Mouse (Mus musculus) kidney, embryonic 14.5 days (tissue): ENCODE measurements at regions not wholly inside any gene's neighbourhood (a gene's known extent, or its start where the extent isn't known, plus 50 kb on each side); places are given as distances from the start of the nearest gene placed in this dataset.

ENCODE experiments used
- ATAC-seq: fragments of 200-750 bp; cut with Nextera tagmentation; 2 replicates; pipeline ENCODE4 v1.8.0; 2017; ENCODE audit warnings: moderate number of reproducible peaks, mild to moderate bottlenecking, moderate TSS enrichment, moderate library complexity; ENCODE audit not compliant: low FRiP score, low TSS enrichment
- H3K27ac ChIP-seq: fragments of 300-500 bp; sonication (generic); 2 replicates; pipeline ENCODE4 v1.5.1; 2014; ENCODE audit warnings: low read depth, mild to moderate bottlenecking, low read length, moderate library complexity, mixed read lengths
- H3K27me3 ChIP-seq: fragments of 300-500 bp; sonication (generic); 2 replicates; pipeline ENCODE4 v1.6.1; 2014; ENCODE audit warnings: mild to moderate bottlenecking, low read length; ENCODE audit not compliant: control insufficient read depth, insufficient read depth
- H3K36me3 ChIP-seq: fragments of 300-500 bp; sonication (generic); 2 replicates; pipeline ENCODE4 v1.6.1; 2014; ENCODE audit warnings: low read length, mixed read lengths; ENCODE audit not compliant: control insufficient read depth, insufficient read depth
- H3K4me1 ChIP-seq: fragments of 300-500 bp; sonication (generic); 2 replicates; pipeline ENCODE4 v1.6.1; 2014; ENCODE audit warnings: low read length, mixed read lengths; ENCODE audit not compliant: control insufficient read depth, insufficient read depth
- H3K4me2 ChIP-seq: fragments of 300-500 bp; sonication (generic); replicated peaks from 2 replicates; pipeline ENCODE4 v1.6.1; 2014; ENCODE audit warnings: low read depth, mild to moderate bottlenecking, low read length
- H3K4me3 ChIP-seq: fragments of 300-500 bp; sonication (generic); 2 replicates; pipeline ENCODE4 v1.5.1; 2014; ENCODE audit warnings: mild to moderate bottlenecking, low read length
- H3K9ac ChIP-seq: fragments of 300-500 bp; sonication (generic); 2 replicates; pipeline ENCODE4 v1.6.1; 2014; ENCODE audit warnings: low read depth, mild to moderate bottlenecking, low read length, moderate library complexity
- H3K9me3 ChIP-seq: fragments of 300-500 bp; sonication (generic); 2 replicates; pipeline ENCODE4 v1.6.1; 2016; ENCODE audit warnings: low read length; ENCODE audit not compliant: control insufficient read depth
- WGBS: fragments of 180-500 bp; shearing (Covaris S2); extraction: QIAGEN DNeasy Blood & Tissue Kit; methylation state at CpG from one replicate; pipeline ENCODE4 v1.1.7; 2014; 5-methylcytosine and 5-hydroxymethylcytosine counted together

- no peak overlapping the region for H3K4me2 ChIP-seq
- no peaks in the 10 kb centered on the region for H3K36me3 ChIP-seq
- no peak overlapping the region for H3K4me3 ChIP-seq
- no peaks in the 10 kb centered on the region for H3K9me3 ChIP-seq
- no peaks in the 10 kb centered on the region for H3K27me3 ChIP-seq
- H3K9ac ChIP-seq, result no peak overlapping the region
- ATAC-seq, result no peak
- WGBS, result 63% methylated on average over 10 of the region's 10 CpGs
- no peak overlapping the region for H3K27ac ChIP-seq
- H3K4me1 ChIP-seq, result no peaks in the 10 kb centered on the region
These were observed 539.2 kb downstream of the Gm19410 start for GRCm38 (mm10) chr8:36304809-36305208.

GRCm38 (mm10) chr8:36306336-36306735 is 540.7 kb downstream of the Gm19410 start:
- Histone ChIP-seq H3K36me3 (no peaks in the 10 kb centered on the region), H3K4me2 (no peak overlapping the region), H3K4me1 (no peaks in the 10 kb centered on the region), H3K27ac (no peak overlapping the region), H3K27me3 (no peaks in the 10 kb centered on the region), H3K9me3 (no peaks in the 10 kb centered on the region), H3K4me3 (no peak overlapping the region), H3K9ac (no peak overlapping the region)
- WGBS, result 85% methylated on average over 4 of the region's 4 CpGs
- no peak for ATAC-seq

- no peak overlapping the region for H3K9ac ChIP-seq
These were observed 541.9 kb downstream of the Gm19410 start for GRCm38 (mm10) chr8:36307496-36307895.

GRCm38 (mm10) chr8:36308056-36308455 is 542.5 kb downstream of the Gm19410 start:
- ATAC-seq, result no peak
- Histone ChIP-seq H3K27ac (no peak overlapping the region), H3K9me3 (no peaks in the 10 kb centered on the region), H3K4me3 (no peak overlapping the region), H3K9ac (no peak overlapping the region), H3K36me3 (no peaks in the 10 kb centered on the region), H3K27me3 (no peaks in the 10 kb centered on the region), H3K4me1 (no peaks in the 10 kb centered on the region), H3K4me2 (no peak overlapping the region)
- WGBS, result 72% methylated on average over 2 of the region's 2 CpGs

More at GRCm38 (mm10) chr8:36307496-36307895, 541.9 kb downstream of the Gm19410 start:
- H3K4me3 ChIP-seq, result no peak overlapping the region
- H3K36me3 ChIP-seq, result no peaks in the 10 kb centered on the region
- no peaks in the 10 kb centered on the region for H3K9me3 ChIP-seq
- no peak overlapping the region for H3K27ac ChIP-seq
- ATAC-seq, result no peak
- WGBS, result 88% methylated on average over 8 of the region's 8 CpGs
- H3K27me3 ChIP-seq, result no peaks in the 10 kb centered on the region
- H3K4me2 ChIP-seq, result no peak overlapping the region
- H3K4me1 ChIP-seq, result no peaks in the 10 kb centered on the region

- no peaks in the 10 kb centered on the region for H3K4me1 ChIP-seq
- WGBS, result 90% methylated on average over 6 of the region's 6 CpGs
- no peaks in the 10 kb centered on the region for H3K36me3 ChIP-seq
- no peaks in the 10 kb centered on the region for H3K9me3 ChIP-seq
- no peak overlapping the region for H3K4me3 ChIP-seq
- H3K9ac ChIP-seq, result no peak overlapping the region
- ATAC-seq, result no peak
- H3K4me2 ChIP-seq, result no peak overlapping the region
- no peaks in the 10 kb centered on the region for H3K27me3 ChIP-seq
- H3K27ac ChIP-seq, result no peak overlapping the region
These were observed 543.7 kb downstream of the Gm19410 start for GRCm38 (mm10) chr8:36309326-36309725.

- ATAC-seq, result no peak
- H3K4me3 ChIP-seq, result no peak overlapping the region
- H3K27me3 ChIP-seq, result no peaks in the 10 kb centered on the region
- WGBS, result 81% methylated on average over 10 of the region's 10 CpGs
- H3K4me1 ChIP-seq, result no peaks in the 10 kb centered on the region
- H3K27ac ChIP-seq, result no peak overlapping the region
- H3K9me3 ChIP-seq, result no peaks in the 10 kb centered on the region
- no peak overlapping the region for H3K9ac ChIP-seq
- no peaks in the 10 kb centered on the region for H3K36me3 ChIP-seq
- no peak overlapping the region for H3K4me2 ChIP-seq
These were observed 544.4 kb downstream of the Gm19410 start for GRCm38 (mm10) chr8:36309952-36310351.

- H3K4me1 ChIP-seq, result no peaks in the 10 kb centered on the region
- ATAC-seq, result no peak
- H3K4me3 ChIP-seq, result no peak overlapping the region
- no peak overlapping the region for H3K4me2 ChIP-seq
- no peaks in the 10 kb centered on the region for H3K27me3 ChIP-seq
- WGBS, result 81% methylated on average over 5 of the region's 5 CpGs
- no peak overlapping the region for H3K27ac ChIP-seq
- no peaks in the 10 kb centered on the region for H3K9me3 ChIP-seq
- no peak overlapping the region for H3K9ac ChIP-seq
- H3K36me3 ChIP-seq, result no peaks in the 10 kb centered on the region
These were observed 546.1 kb downstream of the Gm19410 start for GRCm38 (mm10) chr8:36311734-36312133.

GRCm38 (mm10) chr8:36312963-36313362 is 547.4 kb downstream of the Gm19410 start:
- Histone ChIP-seq H3K27me3 (no peaks in the 10 kb centered on the region), H3K9ac (no peak overlapping the region), H3K4me2 (no peak overlapping the region), H3K4me1 (no peaks in the 10 kb centered on the region), H3K36me3 (no peaks in the 10 kb centered on the region), H3K9me3 (no peaks in the 10 kb centered on the region), H3K27ac (peak overlapping the region; percentile 55; the same call in 1 of the 2 replicates), H3K4me3 (no peak overlapping the region)
- 79% methylated on average over 3 of the region's 3 CpGs for WGBS
- ATAC-seq, result peak; percentile 64; the same call in 1 of the 2 replicates

GRCm38 (mm10) chr8:36318396-36318795 is 552.8 kb downstream of the Gm19410 start:
- Histone ChIP-seq H3K9ac (no peak overlapping the region), H3K36me3 (no peaks in the 10 kb centered on the region), H3K4me2 (no peak overlapping the region), H3K27ac (no peak overlapping the region), H3K27me3 (no peaks in the 10 kb centered on the region), H3K9me3 (no peaks in the 10 kb centered on the region), H3K4me3 (no peak overlapping the region), H3K4me1 (0 out of 2 replicates have a peak, but pooled peaks cover 3% of the 10 kb centered on the region)
- ATAC-seq, result no peak
- 74% methylated on average over 2 of the region's 2 CpGs for WGBS
